Mouse (Mus musculus) liver, embryonic 14.5 days (tissue): ENCODE results near the gene Ccdc126. TPM values are rescaled to one million over a fixed set of nuclear protein-coding genes. Genes with fewer than 3 reads are reported as not detected.
"Not testable (repeated sequence)": the region's sequence is repeated elsewhere in the genome, so short reads cannot be mapped to it uniquely, and the experiment has no call there.

Experiments
- ATAC-seq: fragments of 200-750 bp; cut with Nextera tagmentation; 2 replicates; pipeline ENCODE4 v1.8.0; 2017; ENCODE audit warnings: moderate number of reproducible peaks, mild to moderate bottlenecking, moderate library complexity; ENCODE audit not compliant: insufficient read depth
- DNase-seq, 3 experiments: peaks; one replicate each; pipeline ENCODE4 v3.0.0-alpha.2; 2012 to 2013; ENCODE audit warnings: low read depth in 3 of 3, low spot score in 3 of 3
- H3K27ac ChIP-seq: fragments of 300-500 bp; sonication (generic); 2 replicates; pipeline ENCODE4 v1.5.1; 2014; ENCODE audit warnings: moderate library complexity, mild to moderate bottlenecking, control low read depth, inconsistent platforms
- H3K27me3 ChIP-seq: fragments of 300-500 bp; sonication (generic); 2 replicates; pipeline ENCODE4 v1.6.1; 2014; ENCODE audit warnings: mild to moderate bottlenecking, low read length, moderate library complexity; ENCODE audit not compliant: control insufficient read depth, insufficient read depth
- H3K36me3 ChIP-seq: fragments of 300-500 bp; sonication (generic); replicated peaks from 2 replicates; pipeline ENCODE4 v1.6.1; 2014; ENCODE audit warnings: low read depth; ENCODE audit not compliant: control insufficient read depth, insufficient read depth
- H3K4me1 ChIP-seq, 2 experiments: fragments of 200-500 bp in 1 of 2; fragments of 300-500 bp in 1 of 2; sonication (generic) in 1 of 2; replicated peaks; 2 replicates each; pipeline ENCODE4 v1.6.1; 2012 to 2014; ENCODE audit warnings: antibody characterized with exemption in 1 of 2, inconsistent platforms in 1 of 2, low read length in 1 of 2; ENCODE audit not compliant: control insufficient read depth in 2 of 2, insufficient read depth in 2 of 2
- H3K4me2 ChIP-seq: fragments of 300-500 bp; sonication (generic); 2 replicates; pipeline ENCODE4 v1.6.1; 2014; ENCODE audit warnings: low read depth, mild to moderate bottlenecking, control low read depth, moderate library complexity
- H3K4me3 ChIP-seq, 2 experiments: fragments of 200-500 bp in 1 of 2; fragments of 300-500 bp in 1 of 2; sonication (generic) in 1 of 2; 2 replicates each; pipeline ENCODE4 v1.5.1; 2012 to 2014; ENCODE audit warnings: low read depth in 2 of 2, low read length in 2 of 2, mild to moderate bottlenecking in 2 of 2, control low read depth in 1 of 2, inconsistent platforms in 1 of 2, moderate library complexity in 1 of 2; ENCODE audit not compliant: insufficient read depth in 1 of 2
- H3K9ac ChIP-seq: fragments of 300-500 bp; sonication (generic); replicated peaks from 2 replicates; pipeline ENCODE4 v1.6.1; 2014; ENCODE audit warnings: mild to moderate bottlenecking, control low read depth, moderate library complexity
- H3K9me3 ChIP-seq: fragments of 300-500 bp; sonication (generic); 2 replicates; pipeline ENCODE4 v1.6.1; 2016; ENCODE audit warnings: low read length, mixed read lengths; ENCODE audit not compliant: control insufficient read depth
- CTCF ChIP-seq: IDR thresholded peaks from 2 replicates; pipeline ENCODE4 v1.5.1; 2016; ENCODE audit warnings: antibody characterized with exemption, low read depth, control low read depth
- EP300 ChIP-seq: IDR thresholded peaks from 2 replicates; pipeline ENCODE4 v1.6.1; 2016; ENCODE audit warnings: antibody characterized with exemption, low read depth
- WGBS: fragments of 180-500 bp; shearing (Covaris S2); extraction: QIAGEN DNeasy Blood & Tissue Kit; methylation state at CpG from one replicate; pipeline ENCODE4 v1.1.7; 2014; ENCODE audit not compliant: insufficient replicate concordance; 5-methylcytosine and 5-hydroxymethylcytosine counted together
- polyA plus RNA-seq, 2 experiments: library from polyadenylated mRNA; depleted of rRNA in 1 of 2; stranded (reverse) in 1 of 2; unstranded in 1 of 2; fragments of >200 nt; fragmentation: Nextera tagmentation in 1 of 2; extraction: Ambion mirVana in 1 of 2; gene quantifications; 2 replicates each; pipeline versions ENCODE4 v1.2.1 to v1.2.3; 2012 to 2014

Gene Ccdc126
- polyA plus RNA-seq, 2 experiments: 1.4 to 3.0 TPM

DNA sequence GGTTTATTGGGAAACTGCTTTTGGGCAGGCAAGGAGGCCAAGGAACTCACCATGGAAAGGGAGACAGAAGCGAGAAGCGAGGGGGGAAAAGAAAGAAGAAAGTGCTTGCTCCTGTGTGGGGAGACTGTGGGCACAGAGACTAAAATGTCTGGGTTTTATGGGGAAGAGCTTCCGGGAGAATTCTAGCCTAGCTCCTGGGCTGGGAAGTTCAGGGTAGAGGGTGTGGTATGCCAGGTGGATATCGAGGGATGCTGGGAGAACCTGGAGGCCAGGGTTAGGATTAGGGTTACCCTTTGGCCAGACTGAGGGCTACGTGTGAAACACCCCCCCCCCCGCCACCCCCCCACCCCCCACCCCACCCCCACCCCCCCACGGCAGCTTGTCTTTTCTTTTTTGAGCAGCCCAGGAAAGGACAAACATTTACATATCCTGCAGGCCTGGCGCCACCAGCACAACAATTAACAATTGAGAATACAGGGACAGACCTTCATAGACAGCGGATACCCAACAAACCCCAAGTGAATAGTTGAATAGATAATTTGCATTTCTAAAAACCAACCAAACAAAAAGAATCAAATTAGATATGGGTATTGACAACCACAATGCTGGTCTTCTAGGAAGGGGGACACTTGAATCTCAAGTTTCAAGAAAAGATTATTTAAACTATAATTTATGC lies 44.5 kb upstream of the Ccdc126 start:
- Histone ChIP-seq H3K36me3 (no peaks in the 10 kb centered on the region), H3K27ac (no peak overlapping the region), H3K27me3 (no peaks in the 10 kb centered on the region), H3K9ac (no peak overlapping the region), H3K9me3 (no peaks in the 10 kb centered on the region), H3K4me2 (no peak overlapping the region), H3K4me3 (no peak overlapping the region), H3K4me1 (no peaks in the 10 kb centered on the region)
- ATAC-seq (no peak), DNase-seq (no peak)
- 57% methylated on average over 9 of the region's 9 CpGs for WGBS
- TF ChIP-seq CTCF: no peak

DNA sequence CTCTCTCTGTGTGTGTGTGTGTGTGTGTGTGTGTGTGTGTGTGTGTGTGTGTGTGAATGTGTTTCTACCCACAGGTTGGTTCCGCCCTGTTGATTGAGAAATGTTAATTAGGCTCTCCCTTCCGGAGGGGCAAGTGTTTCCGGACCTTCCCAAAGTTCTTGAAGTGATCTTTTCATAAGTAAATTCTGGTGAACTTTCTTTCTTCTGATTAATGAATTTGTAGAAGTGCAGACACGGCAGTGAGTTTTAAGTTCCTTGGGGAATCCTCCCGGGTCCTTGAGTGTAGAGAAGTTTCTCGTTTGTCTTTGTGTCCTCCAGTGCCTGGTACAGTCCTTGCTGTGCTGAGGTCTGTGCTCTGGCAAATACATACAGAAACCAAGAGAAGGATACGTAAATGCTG lies 43.8 kb upstream of the Ccdc126 start:
- WGBS: 71% methylated on average over 7 of the region's 7 CpGs
- H3K9ac ChIP-seq: no peak overlapping the region
- no peaks in the 10 kb centered on the region for H3K4me1 ChIP-seq
- ATAC-seq: no peak
- no peak overlapping the region for H3K27ac ChIP-seq
- no peak for TF ChIP-seq EP300
- no peak for TF ChIP-seq CTCF
- H3K36me3 ChIP-seq: no peaks in the 10 kb centered on the region
- no peak overlapping the region for H3K4me3 ChIP-seq
- no peaks in the 10 kb centered on the region for H3K9me3 ChIP-seq
- no peaks in the 10 kb centered on the region for H3K27me3 ChIP-seq
- no peak overlapping the region for H3K4me2 ChIP-seq
- no peak for DNase-seq

DNA sequence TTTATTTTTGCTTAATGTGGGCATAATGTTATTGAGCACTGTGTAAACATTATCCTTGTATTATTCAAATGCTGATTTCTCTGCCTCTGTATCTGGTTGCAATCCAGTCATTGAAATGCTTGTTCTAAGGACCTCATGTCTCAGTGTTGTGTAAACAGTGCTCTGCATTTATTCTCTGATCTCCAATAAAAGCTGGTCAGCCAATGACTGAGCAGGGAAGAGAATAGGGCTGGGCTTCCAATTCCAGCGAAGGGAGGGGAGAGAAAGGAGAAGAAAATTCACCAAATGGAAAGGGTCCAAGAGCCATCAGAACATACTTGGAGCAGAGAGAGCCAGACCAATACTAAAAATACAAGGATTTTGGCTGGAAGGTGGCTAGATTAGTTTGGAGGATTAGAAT lies 38.1 kb upstream of the Ccdc126 start:
- TF ChIP-seq EP300 (no peak), CTCF (no peak)
- H3K4me1 ChIP-seq: no peaks in the 10 kb centered on the region
- 18% methylated on average over 1 of the region's 1 CpGs for WGBS

DNA sequence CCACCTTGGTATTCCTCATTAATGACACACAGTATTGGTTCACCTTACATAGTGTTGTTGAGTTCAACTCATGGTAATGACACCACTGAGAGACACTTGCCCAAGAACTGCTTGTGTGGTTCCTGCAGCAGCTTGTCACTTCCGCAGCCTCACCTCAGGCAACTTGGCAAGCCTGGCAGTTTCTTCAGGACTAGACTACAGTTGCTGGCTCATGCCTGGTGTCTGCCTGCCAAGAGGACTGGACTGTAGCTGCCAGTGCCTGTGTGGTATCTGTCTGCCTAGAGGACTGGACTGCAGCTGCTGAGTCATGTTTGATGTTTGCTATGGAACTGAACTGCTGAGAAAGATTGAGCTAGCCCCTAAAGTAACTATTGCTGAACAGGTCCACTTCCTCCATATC lies 37.0 kb upstream of the Ccdc126 start:
- no peak for ATAC-seq
- no peaks in the 10 kb centered on the region for H3K4me1 ChIP-seq
- H3K4me3 ChIP-seq: no peak overlapping the region
- TF ChIP-seq CTCF: no peak
- TF ChIP-seq EP300: no peak
- H3K27me3 ChIP-seq: no peaks in the 10 kb centered on the region
- H3K9ac ChIP-seq: no peak overlapping the region
- 72% methylated on average over 1 of the region's 1 CpGs for WGBS
- H3K9me3 ChIP-seq: no peaks in the 10 kb centered on the region
- DNase-seq: no peak
- H3K4me2 ChIP-seq: no peak overlapping the region
- no peaks in the 10 kb centered on the region for H3K36me3 ChIP-seq
- no peak overlapping the region for H3K27ac ChIP-seq

More for the DNA sequence above, 38.1 kb upstream of the Ccdc126 start:
- H3K9ac ChIP-seq: no peak overlapping the region
- H3K36me3 ChIP-seq: no peaks in the 10 kb centered on the region
- no peak overlapping the region for H3K4me3 ChIP-seq
- no peaks in the 10 kb centered on the region for H3K9me3 ChIP-seq
- H3K4me2 ChIP-seq: no peak overlapping the region
- H3K27ac ChIP-seq: no peak overlapping the region
- no peak for ATAC-seq
- DNase-seq: no peak
- no peaks in the 10 kb centered on the region for H3K27me3 ChIP-seq

DNA sequence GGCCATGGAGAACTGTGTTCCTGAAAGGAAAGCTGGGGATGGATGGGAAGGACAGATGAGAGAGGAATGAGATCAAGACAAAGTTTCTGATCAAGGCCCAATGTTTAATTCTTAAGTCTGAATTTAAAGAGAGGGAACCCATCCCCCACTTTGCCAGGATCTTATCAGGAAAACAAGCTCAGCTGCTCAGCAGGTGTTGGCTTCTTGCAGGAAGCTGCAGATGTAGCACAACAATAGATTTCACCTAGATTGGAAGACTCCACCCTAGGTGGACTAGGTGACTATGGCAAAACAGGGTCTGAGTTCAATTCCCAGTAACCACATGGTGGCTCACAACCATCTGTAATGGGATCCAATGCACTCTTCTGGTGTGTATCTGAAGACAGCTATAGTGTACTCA lies 20.8 kb upstream of the Ccdc126 start:
- ATAC-seq (no peak), DNase-seq (no peak)
- Histone ChIP-seq H3K4me3 (no peak overlapping the region), H3K27me3 (no peaks in the 10 kb centered on the region), H3K4me1 (no peaks in the 10 kb centered on the region), H3K9me3 (no peaks in the 10 kb centered on the region), H3K27ac (no peak overlapping the region), H3K36me3 (no peaks in the 10 kb centered on the region), H3K9ac (no peak overlapping the region), H3K4me2 (no peak overlapping the region)
- TF ChIP-seq EP300 (no peak), CTCF (no peak)

DNA sequence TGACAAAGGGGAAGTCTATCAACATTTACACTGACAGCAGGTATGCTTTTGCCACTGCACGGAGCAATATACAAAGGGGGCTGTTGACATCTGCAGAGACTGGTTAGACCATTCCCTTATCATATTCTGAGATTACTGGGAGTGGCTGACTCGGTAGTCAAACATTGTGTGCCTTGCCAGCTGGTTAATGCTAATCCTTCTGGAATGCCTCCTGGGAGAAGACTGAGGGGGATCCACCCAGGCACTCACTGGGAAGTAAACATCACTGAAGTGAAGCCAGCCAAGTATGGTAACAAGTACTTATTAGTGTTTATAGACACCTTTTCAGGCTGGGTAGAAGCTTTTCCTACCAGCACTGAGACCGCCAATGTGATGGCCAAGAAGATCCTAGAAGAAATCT lies 4.3 kb upstream of the Ccdc126 start:
- not testable (repeated sequence) for H3K9me3 ChIP-seq, DNase-seq, H3K4me2 ChIP-seq, H3K4me1 ChIP-seq, H3K9ac ChIP-seq, H3K36me3 ChIP-seq, H3K27me3 ChIP-seq, H3K4me3 ChIP-seq, ATAC-seq, H3K27ac ChIP-seq
- 34% methylated on average over 3 of the region's 3 CpGs for WGBS
